Mouse (Mus musculus) heart, embryonic 10.5 days (tissue): Measurements from ENCODE around the gene Hmgn3. TPM values are rescaled to one million over a fixed set of nuclear protein-coding genes. Genes with fewer than 3 reads are reported as not detected.

Source experiments
- DNase-seq: peaks from one replicate; pipeline ENCODE4 v3.0.0-alpha.2; 2017; ENCODE audit warnings: low spot score
- H3K27ac ChIP-seq: fragments of 300-500 bp; sonication (generic); 2 replicates; pipeline ENCODE4 v1.5.1; 2016; ENCODE audit warnings: mild to moderate bottlenecking
- H3K27me3 ChIP-seq: fragments of 300-500 bp; sonication (generic); 2 replicates; pipeline ENCODE4 v1.6.1; 2016; ENCODE audit warnings: mild to moderate bottlenecking; ENCODE audit not compliant: poor library complexity, insufficient read depth, severe bottlenecking
- H3K36me3 ChIP-seq: fragments of 300-500 bp; sonication (generic); 2 replicates; pipeline ENCODE4 v1.6.1; 2016; ENCODE audit warnings: mild to moderate bottlenecking, moderate library complexity
- H3K4me1 ChIP-seq: fragments of 300-500 bp; sonication (generic); 2 replicates; pipeline ENCODE4 v1.6.1; 2016; ENCODE audit warnings: mild to moderate bottlenecking
- H3K4me3 ChIP-seq: fragments of 300-500 bp; sonication (generic); 2 replicates; pipeline ENCODE4 v1.5.1; 2016; ENCODE audit warnings: mild to moderate bottlenecking, moderate library complexity
- H3K9me3 ChIP-seq: fragments of 300-500 bp; sonication (generic); 2 replicates; pipeline ENCODE4 v1.6.1; 2016; ENCODE audit warnings: mild to moderate bottlenecking, moderate library complexity
- WGBS: fragments of 180-500 bp; shearing (Covaris S2); methylation state at CpG from one replicate; pipeline ENCODE4 v1.1.7; 2016; 5-methylcytosine and 5-hydroxymethylcytosine counted together
- polyA plus RNA-seq: library from polyadenylated mRNA; unstranded; fragments of >200 nt; fragmentation: Nextera tagmentation; extraction: Ambion mirVana; gene quantifications from 2 replicates; pipeline ENCODE4 v1.2.1, GENCODE M21; 2016

Gene Hmgn3
- polyA plus RNA-seq, 1 experiment from 2014 or later, result 80.3 TPM

GRCm38 (mm10) chr9:83083790-83084469 is 62.6 kb downstream of the Hmgn3 start:
- DNase-seq, result no peak
- WGBS, result 71% methylated on average over 7 of the region's 7 CpGs
- H3K4me3 ChIP-seq, result no peak overlapping the region
- H3K27me3 ChIP-seq, result no peaks in the 10 kb centered on the region
- H3K36me3 ChIP-seq, result no peaks in the 10 kb centered on the region
- H3K4me1 ChIP-seq, result no peaks in the 10 kb centered on the region; the same call in 1 of the 2 replicates
- no peaks in the 10 kb centered on the region for H3K9me3 ChIP-seq
- H3K27ac ChIP-seq, result no peak overlapping the region

GRCm38 (mm10) chr9:83083091-83083490 is 63.4 kb downstream of the Hmgn3 start:
- WGBS, result 82% methylated on average over 5 of the region's 5 CpGs
- H3K4me3 ChIP-seq, result no peak overlapping the region
- H3K9me3 ChIP-seq, result no peaks in the 10 kb centered on the region
- H3K36me3 ChIP-seq, result no peaks in the 10 kb centered on the region
- H3K4me1 ChIP-seq, result no peaks in the 10 kb centered on the region; the same call in 1 of the 2 replicates
- no peak overlapping the region for H3K27ac ChIP-seq
- DNase-seq, result no peak
- H3K27me3 ChIP-seq, result no peaks in the 10 kb centered on the region

GRCm38 (mm10) chr9:83082296-83082695 is 64.2 kb downstream of the Hmgn3 start:
- H3K36me3 ChIP-seq, result no peaks in the 10 kb centered on the region
- WGBS, result 81% methylated on average over 6 of the region's 6 CpGs

GRCm38 (mm10) chr9:83079724-83080123 is 66.8 kb downstream of the Hmgn3 start:
- Histone ChIP-seq H3K27ac (no peak overlapping the region), H3K36me3 (no peaks in the 10 kb centered on the region), H3K27me3 (no peaks in the 10 kb centered on the region), H3K4me3 (no peak overlapping the region), H3K4me1 (no peaks in the 10 kb centered on the region; the same call in 1 of the 2 replicates), H3K9me3 (no peaks in the 10 kb centered on the region)
- DNase-seq, result no peak
- 86% methylated on average over 3 of the region's 3 CpGs for WGBS

More at GRCm38 (mm10) chr9:83082296-83082695, 64.2 kb downstream of the Hmgn3 start:
- Histone ChIP-seq H3K27me3 (no peaks in the 10 kb centered on the region), H3K4me3 (no peak overlapping the region), H3K4me1 (no peaks in the 10 kb centered on the region; the same call in 1 of the 2 replicates), H3K27ac (no peak overlapping the region), H3K9me3 (no peaks in the 10 kb centered on the region)
- no peak for DNase-seq

GRCm38 (mm10) chr9:83068246-83068645 is 78.2 kb downstream of the Hmgn3 start:
- Histone ChIP-seq H3K9me3 (no peaks in the 10 kb centered on the region), H3K4me3 (no peak overlapping the region), H3K36me3 (no peaks in the 10 kb centered on the region), H3K4me1 (no peaks in the 10 kb centered on the region), H3K27me3 (no peaks in the 10 kb centered on the region), H3K27ac (no peak overlapping the region)
- 74% methylated on average over 5 of the region's 5 CpGs for WGBS
- no peak for DNase-seq

- 43% methylated on average over 11 of the region's 11 CpGs for WGBS
- H3K27ac ChIP-seq, result no peak overlapping the region
- H3K36me3 ChIP-seq, result no peaks in the 10 kb centered on the region
- H3K4me1 ChIP-seq, result peaks cover 12% of the 10 kb centered on the region
- H3K9me3 ChIP-seq, result no peaks in the 10 kb centered on the region
- no peaks in the 10 kb centered on the region for H3K27me3 ChIP-seq
- no peak overlapping the region for H3K4me3 ChIP-seq
- DNase-seq, result no peak
These were observed 85.2 kb downstream of the Hmgn3 start for GRCm38 (mm10) chr9:83061289-83061688.

Other genes with a start within 250 kb of the Hmgn3 start
- gene Phip, start 171.2 kb downstream of the Hmgn3 start, polyA plus RNA-seq, result 60.0 and 70.3 TPM in 2 replicates